14 mouse cellular contexts compared by ENCODE assay signal in genomic region chr7:79054111-79054510, GRCm38 (mm10). TPM values are rescaled to one million over a fixed set of nuclear protein-coding genes. Genes with fewer than 3 reads are reported as not detected.
DNase-seq lines count a peak whose midpoint lies in the region; ATAC-seq lines count a peak whose summit lies in the region.
"Had no signal": no experiment of that assay in that cellular context is flagged by ENCODE, and none has a peak within 500 bp of the region (broad histone marks: within the 10 kb centered on the region; RNA-seq: fewer than 3 reads in every experiment).

No protein-coding gene starts in this region.

- H3K4me3 ChIP-seq in forebrain, embryonic 15.5 days: no peak overlapping the region
- H3K4me3 ChIP-seq in forebrain, embryonic 11.5 days (ENCODE audit: low read depth, low read length): no peak overlapping the region
- no peak overlapping the region for H3K4me3 ChIP-seq in lung, embryonic 15.5 days
- H3K4me3 ChIP-seq in limb, embryonic 12.5 days (replicated peaks): peak overlapping the region; percentile 54
- peak overlapping the region; percentile 47; the same call in 1 of the 2 replicates for H3K4me3 ChIP-seq in neural tube, embryonic 13.5 days
- H3K4me3 ChIP-seq: liver, embryonic 13.5 days had no signal

- 8% methylated on average over 13 of the region's 13 CpGs for WGBS in forebrain, embryonic 15.5 days
- 5% methylated on average over 13 of the region's 13 CpGs for WGBS in forebrain, embryonic 11.5 days
- 16% methylated on average over 13 of the region's 13 CpGs for WGBS in lung, embryonic 15.5 days
- WGBS in limb, embryonic 12.5 days: 9% methylated on average over 13 of the region's 13 CpGs
- 13% methylated on average over 13 of the region's 13 CpGs for WGBS in neural tube, embryonic 13.5 days

- ATAC-seq in forebrain, embryonic 15.5 days (replicated peaks): no peak
- no peak for ATAC-seq in forebrain, embryonic 11.5 days (replicated peaks; ENCODE audit: low FRiP score)
- no peak for ATAC-seq in lung, embryonic 15.5 days (ENCODE audit: borderline replicate concordance, extremely low read depth, low FRiP score, low TSS enrichment)
- no peak for ATAC-seq in limb, embryonic 12.5 days (ENCODE audit: insufficient number of reproducible peaks, insufficient read depth, low FRiP score, low TSS enrichment, low read depth)
- no peak for ATAC-seq in neural tube, embryonic 13.5 days (ENCODE audit: low read depth)
- ATAC-seq: activated CD4-positive, CD25-positive, alpha-beta regulatory T cell, adult 4 months had no signal

- no peaks in the 10 kb centered on the region for H3K9me3 ChIP-seq in forebrain, embryonic 15.5 days
- H3K9me3 ChIP-seq in forebrain, embryonic 11.5 days (ENCODE audit: control insufficient read depth, low read length): no peaks in the 10 kb centered on the region
- no peaks in the 10 kb centered on the region for H3K9me3 ChIP-seq in lung, embryonic 15.5 days
- H3K9me3 ChIP-seq in limb, embryonic 12.5 days: no peaks in the 10 kb centered on the region
- no peaks in the 10 kb centered on the region for H3K9me3 ChIP-seq in neural tube, embryonic 13.5 days
- H3K9me3 ChIP-seq: G1E; liver, embryonic 13.5 days had no signal

- DNase-seq in forebrain, embryonic 11.5 days (ENCODE audit: low spot score): no peak
- no peak for DNase-seq in lung, postnatal 10 days
- no peak for DNase-seq in spleen, adult 18-20 months
- DNase-seq in adrenal gland, adult 2 months: no peak
- DNase-seq: cerebellum, postnatal 36 days; kidney, adult 9 months; liver, embryonic 13.5 days; thymus, adult 2 months had no signal

- H3K36me3 ChIP-seq in forebrain, embryonic 15.5 days: no peaks in the 10 kb centered on the region
- no peaks in the 10 kb centered on the region for H3K36me3 ChIP-seq in forebrain, embryonic 11.5 days (ENCODE audit: control insufficient read depth, insufficient read depth, low read length)
- no peaks in the 10 kb centered on the region for H3K36me3 ChIP-seq in lung, embryonic 15.5 days
- H3K36me3 ChIP-seq in limb, embryonic 12.5 days: no peaks in the 10 kb centered on the region
- H3K36me3 ChIP-seq in neural tube, embryonic 13.5 days: no peaks in the 10 kb centered on the region
- H3K36me3 ChIP-seq: G1E; liver, embryonic 13.5 days had no signal

- no peak overlapping the region for H3K27ac ChIP-seq in forebrain, embryonic 15.5 days (replicated peaks)
- H3K27ac ChIP-seq in forebrain, embryonic 11.5 days (ENCODE audit: low read depth, low read length): no peak overlapping the region
- no peak overlapping the region for H3K27ac ChIP-seq in lung, embryonic 15.5 days
- H3K27ac ChIP-seq in limb, embryonic 12.5 days: no peak overlapping the region
- H3K27ac ChIP-seq in neural tube, embryonic 13.5 days (replicated peaks): no peak overlapping the region
- H3K27ac ChIP-seq: liver, embryonic 13.5 days had no signal

- H3K9ac ChIP-seq in forebrain, embryonic 15.5 days (replicated peaks): no peak overlapping the region
- no peak overlapping the region for H3K9ac ChIP-seq in forebrain, embryonic 11.5 days (ENCODE audit: low read length)
- H3K9ac ChIP-seq in lung, embryonic 15.5 days: no peak overlapping the region
- H3K9ac ChIP-seq in limb, embryonic 12.5 days (replicated peaks): no peak overlapping the region; the same call in 1 of the 2 replicates
- H3K9ac ChIP-seq in neural tube, embryonic 13.5 days: no peak overlapping the region
- H3K9ac ChIP-seq: liver, embryonic 13.5 days had no signal

- H3K27me3 ChIP-seq in forebrain, embryonic 15.5 days: peaks cover 50% of the 10 kb centered on the region
- H3K27me3 ChIP-seq in forebrain, embryonic 11.5 days (ENCODE audit: control insufficient read depth, insufficient read depth, low read length): peaks cover 46% of the 10 kb centered on the region
- peaks cover 72% of the 10 kb centered on the region for H3K27me3 ChIP-seq in lung, embryonic 15.5 days
- peaks cover 89% of the 10 kb centered on the region for H3K27me3 ChIP-seq in limb, embryonic 12.5 days
- H3K27me3 ChIP-seq in neural tube, embryonic 13.5 days: peaks cover 85% of the 10 kb centered on the region

- H3K4me2 ChIP-seq in forebrain, embryonic 15.5 days (replicated peaks): peak overlapping the region; percentile 98; the same call in 1 of the 2 replicates
- H3K4me2 ChIP-seq in forebrain, embryonic 11.5 days (ENCODE audit: low read depth, low read length, severe bottlenecking): no peak overlapping the region
- H3K4me2 ChIP-seq in lung, embryonic 15.5 days: peak overlapping the region; percentile 75; the same call in 1 of the 2 replicates
- H3K4me2 ChIP-seq in limb, embryonic 12.5 days: peak overlapping the region; percentile 89
- peak overlapping the region; percentile 93 for H3K4me2 ChIP-seq in neural tube, embryonic 13.5 days
- H3K4me2 ChIP-seq: liver, embryonic 13.5 days had no signal

- peaks cover 14% of the 10 kb centered on the region for H3K4me1 ChIP-seq in forebrain, embryonic 15.5 days
- peaks cover 10% of the 10 kb centered on the region; the same call in 1 of the 2 replicates for H3K4me1 ChIP-seq in forebrain, embryonic 11.5 days (replicated peaks; ENCODE audit: control insufficient read depth, insufficient read depth, low read length)
- H3K4me1 ChIP-seq in lung, embryonic 15.5 days: peaks cover 12% of the 10 kb centered on the region; the same call in 1 of the 2 replicates
- H3K4me1 ChIP-seq in limb, embryonic 12.5 days (replicated peaks): peaks cover 24% of the 10 kb centered on the region
- H3K4me1 ChIP-seq in neural tube, embryonic 13.5 days (replicated peaks): peaks cover 20% of the 10 kb centered on the region
- H3K4me1 ChIP-seq: liver, embryonic 13.5 days had no signal

RNA-seq across cellular contexts. Expression of gene Acan, which starts 0.8 kb away (rescaled TPM):
- 0.06 and 0.08 TPM in 2 replicates for polyA plus RNA-seq in forebrain, embryonic 15.5 days (2015; fragmentation: Nextera tagmentation; extraction: Ambion mirVana)
- 0.05 and 0.15 TPM in 2 replicates for polyA plus RNA-seq in forebrain, embryonic 11.5 days (2014; fragmentation: Nextera tagmentation; extraction: Ambion mirVana)
- polyA plus RNA-seq in lung, embryonic 15.5 days (2015; fragmentation: Nextera tagmentation; extraction: Ambion mirVana): 0.58 and 0.69 TPM in 2 replicates
- 4.9 and 10.3 TPM in 2 replicates for polyA plus RNA-seq in limb, embryonic 12.5 days (2016; fragmentation: Nextera tagmentation; extraction: Ambion mirVana)
- polyA plus RNA-seq in neural tube, embryonic 13.5 days (2015; fragmentation: Nextera tagmentation; extraction: Ambion mirVana): 1.3 and 2.6 TPM in 2 replicates
- total RNA-seq in adrenal gland, adult 2 months (2021): 10 to 100 TPM in 1 of 2 experiments, 1 to 10 TPM in 1; 1.4 to 21.7 TPM
- polyA plus RNA-seq in adrenal gland, adult 2 months (2012; rRNA removed): 0.44 and 2.5 TPM in 2 replicates
- polyA plus RNA-seq: activated CD4-positive, CD25-positive, alpha-beta regulatory T cell, adult 4 months; G1E had no signal

Comparison
In these comparisons a context has a peak if more than half of its experiments do, and no peak if none do; other contexts are left out.
1. H3K4me3 ChIP-seq: peak in limb, embryonic 12.5 days (single experiment) and neural tube, embryonic 13.5 days (single experiment); none in forebrain, embryonic 15.5 days (single experiment), forebrain, embryonic 11.5 days (single experiment) and lung, embryonic 15.5 days (single experiment).